In the genomic region with DNA sequence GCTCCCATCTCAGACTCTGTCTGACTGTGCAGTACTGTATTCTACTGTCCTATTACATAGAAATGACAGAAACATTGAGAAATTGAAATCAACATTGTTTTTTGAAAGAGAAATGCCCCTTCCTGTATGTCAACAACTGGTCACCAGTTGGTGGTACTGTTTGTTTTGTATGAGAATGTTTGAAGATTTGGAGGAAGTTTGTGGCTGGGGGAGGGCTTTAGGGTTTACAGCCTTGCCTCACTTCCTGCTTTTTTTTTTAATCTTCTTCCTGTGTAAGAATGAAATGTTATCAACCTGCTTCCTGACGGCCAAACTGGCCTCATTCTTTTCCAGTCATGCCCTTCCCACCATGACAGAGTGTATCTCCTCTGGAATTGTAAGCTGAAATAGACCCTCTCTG, we compare ENCODE assay signal across 12 mouse cellular contexts.
"Had no signal": no experiment of that assay in that cellular context is flagged by ENCODE, and none has a peak within 500 bp of the region (broad histone marks: within the 10 kb centered on the region; RNA-seq: fewer than 3 reads in every experiment).

No protein-coding gene starts in this region.

- H3K4me1 ChIP-seq: kidney, embryonic 15.5 days; limb, embryonic 13.5 days; liver, embryonic 15.5 days; midbrain, embryonic 12.5 days had no signal

- DNase-seq: kidney, adult 2 months; kidney, postnatal 14 days; layer of hippocampus, postnatal 36 days; right cerebral cortex, adult 18-20 months; right cerebral cortex, postnatal 25 days; thymus, postnatal 14 days had no signal

- H3K36me3 ChIP-seq: kidney, embryonic 15.5 days; limb, embryonic 13.5 days; liver, embryonic 15.5 days; midbrain, embryonic 12.5 days had no signal

- H3K27ac ChIP-seq: kidney, embryonic 15.5 days; limb, embryonic 13.5 days; liver, embryonic 15.5 days; midbrain, embryonic 12.5 days had no signal

- H3K27me3 ChIP-seq: kidney, embryonic 15.5 days; limb, embryonic 13.5 days; liver, embryonic 15.5 days; midbrain, embryonic 12.5 days had no signal

- H3K4me3 ChIP-seq: kidney, embryonic 15.5 days; limb, embryonic 13.5 days; liver, embryonic 15.5 days; midbrain, embryonic 12.5 days had no signal

- ATAC-seq: intestine, embryonic 16.5 days; midbrain, embryonic 16.5 days had no signal

- H3K9me3 ChIP-seq: kidney, embryonic 15.5 days; limb, embryonic 13.5 days; liver, embryonic 15.5 days; midbrain, embryonic 12.5 days had no signal
